Mouse (Mus musculus): ENCODE results near the gene Zc3h14. TPM values are rescaled to one million over a fixed set of nuclear protein-coding genes. Genes with fewer than 3 reads are reported as not detected.

Zc3h14 gene
- total and polyA plus RNA-seq, 2 experiments from 2014 or later, result 113 to 130 TPM

- H3K9ac ChIP-seq, result no peak overlapping the region
- 82% methylated on average over 11 of the region's 11 CpGs for WGBS
- no peak for ATAC-seq
Measured at GRCm38 (mm10) chr12:98730682-98731081, 16.1 kb upstream of the Zc3h14 start.

DNA sequence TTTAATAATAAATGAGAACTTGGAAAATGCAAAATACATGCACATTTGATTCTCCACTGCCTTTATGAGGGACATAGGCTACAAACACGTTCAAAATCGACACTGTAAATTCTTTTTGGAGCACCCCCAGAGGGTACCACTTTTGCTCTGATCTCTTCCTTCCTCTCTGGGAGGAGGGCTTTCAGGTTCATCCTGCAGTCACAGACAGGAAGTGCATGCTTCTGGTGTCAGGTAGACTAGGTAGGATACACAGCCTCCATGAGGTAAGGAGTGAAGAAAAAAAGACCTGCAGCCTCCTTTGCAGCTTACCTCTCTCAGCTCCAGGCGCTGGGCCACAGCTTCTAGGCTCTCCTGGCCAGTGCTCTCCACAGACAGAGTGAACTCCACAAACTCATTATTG, 13.6 kb upstream of the Zc3h14 start:
- no peak for TF ChIP-seq CTCF (IDR thresholded peaks at IDR 0.05; ENCODE audit: low read depth)
- Histone ChIP-seq H3K9me3 (ENCODE audit: low read length) (no peaks in the 10 kb centered on the region), H3K36me3 (ENCODE audit: insufficient read depth) (no peaks in the 10 kb centered on the region), H3K27me3 (ENCODE audit: insufficient read depth, low read length) (no peaks in the 10 kb centered on the region), H3K4me1 (ENCODE audit: insufficient read depth) (peaks cover 14% of the 10 kb centered on the region; the same call in 1 of the 2 replicates), H3K27ac (ENCODE audit: low read depth, low read length) (no peak overlapping the region), H3K9ac (peak overlapping the region; percentile 58; the same call in 1 of the 2 replicates), H3K4me3 (ENCODE audit: low read depth, low read length) (peak overlapping the region; percentile 54), H3K4me2 (ENCODE audit: low read depth) (peak overlapping the region; percentile 82)
- DNase-seq, result no peak
- 70% methylated on average over 3 of the region's 3 CpGs for WGBS
- no peak for ATAC-seq

More at GRCm38 (mm10) chr12:98730682-98731081, 16.1 kb upstream of the Zc3h14 start:
- Histone ChIP-seq H3K27ac (ENCODE audit: low read depth, low read length) (no peak overlapping the region), H3K4me1 (ENCODE audit: insufficient read depth) (peaks cover 14% of the 10 kb centered on the region; the same call in 1 of the 2 replicates), H3K9me3 (ENCODE audit: low read length) (no peaks in the 10 kb centered on the region), H3K4me3 (ENCODE audit: low read depth, low read length) (no peak overlapping the region), H3K4me2 (ENCODE audit: low read depth) (no peak overlapping the region), H3K27me3 (ENCODE audit: insufficient read depth, low read length) (no peaks in the 10 kb centered on the region), H3K36me3 (ENCODE audit: insufficient read depth) (no peaks in the 10 kb centered on the region)
- no peak for DNase-seq
- no peak for TF ChIP-seq CTCF (IDR thresholded peaks at IDR 0.05; ENCODE audit: low read depth)

DNA sequence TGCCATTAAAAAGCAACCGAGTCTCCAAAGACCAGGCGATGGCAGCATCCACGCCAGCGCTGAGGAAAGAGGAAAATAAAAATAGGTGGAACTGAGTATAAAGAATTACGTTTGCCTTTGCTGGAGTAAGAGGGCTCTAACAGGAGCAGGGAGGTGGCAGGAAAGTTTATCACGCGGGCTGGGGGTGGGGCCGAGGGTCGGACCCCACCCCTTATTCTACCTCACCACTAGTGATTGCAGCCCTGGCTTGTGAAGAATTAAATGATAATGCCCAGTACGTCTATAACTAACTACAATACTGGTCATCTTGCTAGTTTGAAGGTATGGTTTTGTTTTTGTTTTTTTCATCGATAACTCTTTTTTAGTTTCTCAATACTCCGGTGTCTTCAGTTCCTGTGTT, 13.0 kb upstream of the Zc3h14 start:
- WGBS, result 17% methylated on average over 12 of the region's 12 CpGs
- Histone ChIP-seq H3K36me3 (ENCODE audit: insufficient read depth) (no peaks in the 10 kb centered on the region), H3K9ac (peak overlapping the region; percentile 58; the same call in 1 of the 2 replicates), H3K9me3 (ENCODE audit: low read length) (no peaks in the 10 kb centered on the region), H3K27me3 (ENCODE audit: insufficient read depth, low read length) (no peaks in the 10 kb centered on the region), H3K4me1 (ENCODE audit: insufficient read depth) (peaks cover 14% of the 10 kb centered on the region; the same call in 1 of the 2 replicates), H3K27ac (ENCODE audit: low read depth, low read length) (no peak overlapping the region), H3K4me2 (ENCODE audit: low read depth) (peak overlapping the region; percentile 82), H3K4me3 (ENCODE audit: low read depth, low read length) (peak overlapping the region; percentile 54)
- DNase-seq (no peak), ATAC-seq (no peak)
- no peak for TF ChIP-seq CTCF (IDR thresholded peaks at IDR 0.05; ENCODE audit: low read depth)

GRCm38 (mm10) chr12:98734246-98734879, 12.4 kb upstream of the Zc3h14 start:
- Histone ChIP-seq H3K36me3 (ENCODE audit: insufficient read depth) (no peaks in the 10 kb centered on the region), H3K9me3 (ENCODE audit: low read length) (no peaks in the 10 kb centered on the region), H3K4me3 (ENCODE audit: low read depth, low read length) (peak overlapping the region; percentile 54), H3K27me3 (ENCODE audit: insufficient read depth, low read length) (no peaks in the 10 kb centered on the region), H3K9ac (peak overlapping the region; percentile 58), H3K27ac (ENCODE audit: low read depth, low read length) (no peak overlapping the region; the same call in 1 of the 2 replicates), H3K4me1 (ENCODE audit: insufficient read depth) (peaks cover 14% of the 10 kb centered on the region; the same call in 1 of the 2 replicates), H3K4me2 (ENCODE audit: low read depth) (peak overlapping the region; percentile 82)
- DNase-seq (peak; percentile 90), ATAC-seq (peak; percentile 96)
- WGBS, result 2% methylated on average over 30 of the region's 30 CpGs
- no peak; the same call in 1 of the 2 replicates for TF ChIP-seq CTCF (IDR thresholded peaks at IDR 0.05; ENCODE audit: low read depth)

DNA sequence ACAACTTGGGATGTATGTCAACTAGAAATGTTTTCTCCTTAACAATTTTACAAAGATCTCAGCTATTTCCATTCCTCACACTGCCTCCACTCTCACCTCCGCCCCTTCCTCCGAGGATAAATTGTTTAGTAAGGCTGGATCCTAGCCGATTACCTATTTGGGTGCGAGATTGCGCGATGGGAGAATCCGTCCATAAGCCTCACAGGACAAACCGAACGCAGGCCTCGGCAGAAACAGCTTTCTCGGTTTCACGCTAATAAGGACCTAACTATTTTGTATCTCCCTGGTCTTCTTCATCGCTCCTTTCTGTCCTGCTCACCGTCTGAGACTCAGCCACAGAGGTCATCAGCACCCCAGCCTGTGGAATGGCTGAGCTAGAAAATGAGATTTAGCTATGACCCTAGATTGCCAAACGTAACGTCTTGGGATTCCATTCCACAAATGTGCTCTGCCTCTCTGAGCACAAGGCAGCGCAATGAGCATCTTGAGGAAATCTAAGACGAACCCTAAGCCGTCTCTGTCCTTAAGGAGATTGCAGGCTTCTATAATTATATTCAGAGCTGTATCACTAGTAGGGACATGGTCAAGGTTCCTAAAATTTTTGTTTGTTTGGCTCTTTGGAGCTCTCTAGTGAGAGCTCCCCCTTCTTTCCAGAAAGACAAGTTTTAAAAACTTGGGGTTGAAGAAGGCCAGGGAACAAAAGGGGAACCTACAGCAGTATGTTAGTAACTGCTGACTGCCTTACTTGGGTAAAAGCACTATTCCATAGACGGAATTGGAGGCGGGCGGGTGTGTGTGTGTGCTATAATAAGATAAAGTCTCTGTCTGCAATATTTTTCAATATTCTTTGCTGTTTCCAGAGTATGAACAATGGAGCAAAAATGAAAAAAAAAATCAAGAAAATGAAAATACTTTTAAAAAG, 11.6 kb upstream of the Zc3h14 start:
- peak; percentile 16; the same call in 1 of the 2 replicates for ATAC-seq
- H3K4me2 ChIP-seq (ENCODE audit: low read depth), result peak overlapping the region; percentile 82
- 8% methylated on average over 22 of the region's 22 CpGs for WGBS
- no peaks in the 10 kb centered on the region for H3K9me3 ChIP-seq (ENCODE audit: low read length)
- H3K36me3 ChIP-seq (ENCODE audit: insufficient read depth), result no peaks in the 10 kb centered on the region
- peaks cover 14% of the 10 kb centered on the region; the same call in 1 of the 2 replicates for H3K4me1 ChIP-seq (ENCODE audit: insufficient read depth)
- no peak for DNase-seq
- H3K9ac ChIP-seq, result peak overlapping the region; percentile 58
- no peaks in the 10 kb centered on the region for H3K27me3 ChIP-seq (ENCODE audit: insufficient read depth, low read length)
- H3K27ac ChIP-seq (ENCODE audit: low read depth, low read length), result no peak overlapping the region; the same call in 1 of the 2 replicates
- no peak for TF ChIP-seq CTCF (IDR thresholded peaks at IDR 0.05; ENCODE audit: low read depth)
- peak overlapping the region; percentile 54 for H3K4me3 ChIP-seq (ENCODE audit: low read depth, low read length)

GRCm38 (mm10) chr12:98736951-98737800, 9.6 kb upstream of the Zc3h14 start, which contains the start of gene Ptpn21:
Gene Ptpn21 (minus strand): TSS chr12:98737405.
- Histone ChIP-seq H3K27ac (ENCODE audit: low read depth, low read length) (peak within 1 kb of the TSS; percentile 29; the same call in 1 of the 2 replicates), H3K36me3 (ENCODE audit: insufficient read depth) (no peaks in the 10 kb centered on the region), H3K4me3 (ENCODE audit: low read depth, low read length) (peak within 1 kb of the TSS; percentile 69), H3K4me2 (ENCODE audit: low read depth) (peak within 1 kb of the TSS; percentile 99), H3K9me3 (ENCODE audit: low read length) (no peaks in the 10 kb centered on the region), H3K9ac (peak within 1 kb of the TSS; percentile 57), H3K4me1 (ENCODE audit: insufficient read depth) (peaks cover 14% of the 10 kb centered on the region; the same call in 1 of the 2 replicates), H3K27me3 (ENCODE audit: insufficient read depth, low read length) (no peaks in the 10 kb centered on the region)
- ATAC-seq (peak; percentile 16), DNase-seq (peak; percentile 63)
- 1% methylated on average over 73 of the region's 75 CpGs for WGBS
- TF ChIP-seq CTCF (IDR thresholded peaks at IDR 0.05; ENCODE audit: low read depth), result no peak

Measured in forebrain, postnatal 0 days (tissue).